In the genomic region with DNA sequence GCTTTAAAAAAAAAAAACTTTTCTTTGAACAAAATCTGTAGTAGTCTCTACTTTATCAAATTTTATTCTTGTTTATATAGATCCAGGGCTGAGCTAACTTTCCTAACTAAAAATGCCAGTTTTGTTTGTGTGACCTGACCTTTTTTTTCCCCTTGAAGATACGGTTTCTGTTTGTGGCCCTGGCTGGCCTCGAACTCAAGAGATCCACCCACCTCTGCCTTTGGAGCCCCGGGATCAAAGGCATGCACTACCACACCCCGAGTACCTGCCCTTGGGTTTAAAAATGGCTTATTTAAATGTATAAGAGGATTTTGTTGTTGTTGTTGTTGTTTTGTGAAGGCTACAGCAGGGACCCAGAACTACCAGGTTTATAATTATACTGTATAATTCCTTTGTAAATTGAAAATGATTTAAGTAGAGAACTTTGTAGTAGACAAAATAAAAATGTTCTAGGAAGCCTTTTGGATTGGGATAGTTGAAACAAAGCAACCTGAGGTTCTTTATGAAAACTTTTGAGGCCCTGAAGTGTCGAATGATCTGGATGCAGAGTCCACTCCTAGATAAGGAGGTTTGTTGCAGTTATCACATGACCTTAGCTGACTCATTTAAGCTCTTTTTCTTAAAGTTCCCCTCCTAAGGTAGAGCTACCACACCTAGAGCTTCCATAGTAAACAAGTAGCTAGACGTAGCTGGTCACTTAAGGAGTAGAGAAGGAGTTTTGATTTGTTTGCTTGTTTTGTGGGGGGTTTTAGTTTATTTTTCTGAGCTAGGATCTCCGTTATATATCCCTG, we compare ENCODE assay signal across 8 mouse cellular contexts. TPM values are rescaled to one million over a fixed set of nuclear protein-coding genes. Genes with fewer than 3 reads are reported as not detected.
DNase-seq lines count a peak whose midpoint lies in the region; ATAC-seq and TF ChIP-seq lines count a peak whose summit lies in the region.

No protein-coding gene starts in this region.

- no peak for TF ChIP-seq RAD21 in MEL (IDR thresholded peaks at IDR 0.05; ENCODE audit: low read depth, low read length)

- H3K36me3 ChIP-seq in heart, embryonic 13.5 days: peaks cover 40% of the 10 kb centered on the region
- peaks cover 10 to 20% of the 10 kb centered on the region in 2 experiments for H3K36me3 ChIP-seq in MEL (ENCODE audit: control insufficient read depth in 1 of 2, insufficient read depth in 2 of 2, low read length in 2 of 2)
- H3K36me3 ChIP-seq in hindbrain, embryonic 12.5 days: peaks cover 5% of the 10 kb centered on the region
- peaks cover 8% of the 10 kb centered on the region for H3K36me3 ChIP-seq in midbrain, embryonic 13.5 days

- peaks cover 39% of the 10 kb centered on the region for H3K79me2 ChIP-seq in MEL (ENCODE audit: control insufficient read depth, insufficient read depth, low read length, poor library complexity)

- DNase-seq in heart, adult 18-20 months: no peak
- peak; percentile 50 for DNase-seq in MEL (ENCODE audit: low read depth, low spot score)
- no peak for DNase-seq in retina, embryonic 14.5 days (ENCODE audit: low spot score)
- no peak for DNase-seq in layer of hippocampus, postnatal 25 days (ENCODE audit: extremely low spot score in 1 of 2, low spot score in 1 of 2)
- DNase-seq in thymus, postnatal 36 days: no peak

- no peak for TF ChIP-seq POLR2A in MEL (IDR thresholded peaks at IDR 0.05; ENCODE audit: control insufficient read depth in 1 of 2, insufficient read depth in 1 of 2, low read depth in 1 of 2, low read length in 2 of 2, poor library complexity in 1 of 2)

- H3K27me3 ChIP-seq in heart, embryonic 13.5 days (replicated peaks): no peaks in the 10 kb centered on the region
- no peaks in the 10 kb centered on the region for H3K27me3 ChIP-seq in MEL (ENCODE audit: control insufficient read depth in 1 of 2, insufficient read depth in 2 of 2, low read length in 2 of 2)
- no peaks in the 10 kb centered on the region for H3K27me3 ChIP-seq in hindbrain, embryonic 12.5 days
- H3K27me3 ChIP-seq in midbrain, embryonic 13.5 days: no peaks in the 10 kb centered on the region

- no peaks in the 10 kb centered on the region for H3K9me3 ChIP-seq in heart, embryonic 13.5 days
- H3K9me3 ChIP-seq in MEL (replicated peaks; ENCODE audit: insufficient read depth, low read length): no peaks in the 10 kb centered on the region
- no peaks in the 10 kb centered on the region for H3K9me3 ChIP-seq in hindbrain, embryonic 12.5 days (replicated peaks)
- H3K9me3 ChIP-seq in midbrain, embryonic 13.5 days: no peaks in the 10 kb centered on the region

- peak overlapping the region; percentile 78 for H3K4me3 ChIP-seq in heart, embryonic 13.5 days
- peak overlapping the region; percentile 64 to 88 for H3K4me3 ChIP-seq in MEL (ENCODE audit: control insufficient read depth in 1 of 2, insufficient read depth in 1 of 2, low read depth in 2 of 2, low read length in 2 of 2)
- peak overlapping the region; percentile 33 for H3K4me3 ChIP-seq in hindbrain, embryonic 12.5 days
- H3K4me3 ChIP-seq in midbrain, embryonic 13.5 days (replicated peaks): peak overlapping the region; percentile 63

- no peak for TF ChIP-seq EP300 in MEL (IDR thresholded peaks at IDR 0.05; ENCODE audit: low read depth in 1 of 2, low read length in 2 of 2)

- TF ChIP-seq CTCF in MEL (IDR thresholded peaks at IDR 0.05 in 2 of 3, conservative IDR thresholded peaks at IDR 0.05 in 1 of 3; ENCODE audit: control insufficient read depth in 1 of 3, insufficient read depth in 1 of 3, low read depth in 2 of 3, low read length in 3 of 3, poor library complexity in 1 of 3, severe bottlenecking in 1 of 3): no peak

- peaks cover 52% of the 10 kb centered on the region for H3K4me1 ChIP-seq in heart, embryonic 13.5 days
- peaks cover 5 to 12% of the 10 kb centered on the region in 2 experiments for H3K4me1 ChIP-seq in MEL (ENCODE audit: control insufficient read depth in 1 of 2, insufficient read depth in 2 of 2, low read length in 2 of 2)
- peaks cover 15% of the 10 kb centered on the region for H3K4me1 ChIP-seq in hindbrain, embryonic 12.5 days
- H3K4me1 ChIP-seq in midbrain, embryonic 13.5 days (replicated peaks): peaks cover 35% of the 10 kb centered on the region

- 20% methylated on average over 7 of the region's 7 CpGs for WGBS in heart, embryonic 13.5 days
- 48% methylated on average over 7 of the region's 7 CpGs for WGBS in hindbrain, embryonic 12.5 days
- 50% methylated on average over 7 of the region's 7 CpGs for WGBS in midbrain, embryonic 13.5 days

- H3K27ac ChIP-seq in heart, embryonic 13.5 days (replicated peaks): peak overlapping the region; percentile 53
- peak overlapping the region; percentile 31 for H3K27ac ChIP-seq in MEL (ENCODE audit: control insufficient read depth, low read depth, low read length)
- no peak overlapping the region for H3K27ac ChIP-seq in hindbrain, embryonic 12.5 days
- H3K27ac ChIP-seq in midbrain, embryonic 13.5 days: no peak overlapping the region

- ATAC-seq in heart, embryonic 13.5 days (ENCODE audit: extremely low read depth, insufficient number of reproducible peaks, low FRiP score, low TSS enrichment): 0 out of 2 replicates have a peak, but pooled peaks have one; percentile 24
- no peak for ATAC-seq in hindbrain, embryonic 12.5 days (ENCODE audit: low FRiP score)
- no peak for ATAC-seq in midbrain, embryonic 13.5 days

- H3K9ac ChIP-seq in heart, embryonic 13.5 days: peak overlapping the region; percentile 84
- peak overlapping the region; percentile 66 for H3K9ac ChIP-seq in MEL (ENCODE audit: control insufficient read depth, low read depth, low read length, poor library complexity, severe bottlenecking)
- H3K9ac ChIP-seq in hindbrain, embryonic 12.5 days: peak overlapping the region; percentile 56; the same call in 1 of the 2 replicates
- H3K9ac ChIP-seq in midbrain, embryonic 13.5 days (replicated peaks): 0 out of 2 replicates have a peak overlapping the region, but pooled peaks have one; percentile 49

- H3K4me2 ChIP-seq in heart, embryonic 13.5 days: peak overlapping the region; percentile 93
- peak overlapping the region; percentile 54 for H3K4me2 ChIP-seq in hindbrain, embryonic 12.5 days (replicated peaks)
- peak overlapping the region; percentile 63 for H3K4me2 ChIP-seq in midbrain, embryonic 13.5 days (replicated peaks)

TF ChIP-seq in MEL, 35 proteins besides CTCF, POLR2A, EP300 and RAD21:
- TF ChIP-seq UBTF (IDR thresholded peaks at IDR 0.05; ENCODE audit: borderline replicate concordance, insufficient read depth, low read depth, low read length) (no peak), SMC3 (IDR thresholded peaks at IDR 0.05; ENCODE audit: low read depth, low read length) (no peak), USF2 (IDR thresholded peaks at IDR 0.05; ENCODE audit: borderline replicate concordance in 1 of 2, insufficient read depth in 1 of 2, low read depth in 1 of 2, low read length in 2 of 2) (0 out of 4 replicates have a peak, but pooled peaks of 1 of the 2 experiments have one; percentile 33), ELF1 (IDR thresholded peaks at IDR 0.05; ENCODE audit: low read depth, low read length) (no peak), JUND (IDR thresholded peaks at IDR 0.05; ENCODE audit: low read depth, low read length) (0 out of 2 replicates have a peak, but pooled peaks have one; percentile 27), CHD1 (IDR thresholded peaks at IDR 0.05; ENCODE audit: low read depth, low read length) (0 out of 2 replicates have a peak, but pooled peaks have one; percentile 49), CHD2 (IDR thresholded peaks at IDR 0.05; ENCODE audit: low read length) (no peak), ETS1 (IDR thresholded peaks at IDR 0.05; ENCODE audit: low read depth, low read length) (0 out of 2 replicates have a peak, but pooled peaks have one; percentile 6), USF1 (IDR thresholded peaks at IDR 0.05; ENCODE audit: low read depth, low read length) (peak; percentile 80), GATA1 (IDR thresholded peaks at IDR 0.05; ENCODE audit: low read depth, low read length) (peak; percentile 51; the same call in 1 of the 2 replicates)

RNA-seq across cellular contexts. Expression of gene Tor1aip1, which starts 5.4 kb away (rescaled TPM):
- 28.4 and 32.0 TPM in 2 replicates for polyA plus RNA-seq in heart, embryonic 13.5 days (2015; fragmentation: Nextera tagmentation; extraction: Ambion mirVana)
- total RNA-seq in heart, adult 18-20 months (2021): 10 to 100 TPM; 87.1 to 94.0 TPM
- total RNA-seq in MEL (2012; rRNA removed): 11.4 and 13.1 TPM in 2 replicates
- polyA plus RNA-seq in MEL (2012; ENCODE audit: insufficient read depth in 1 of 2, insufficient read length in 2 of 2, low read depth in 1 of 2, low replicate concordance in 2 of 2, missing spikeins in 1 of 2): 10 to 100 TPM in 1 of 2 experiments, not detected in 1; 22.9 TPM
- 37.2 and 43.1 TPM in 2 replicates for polyA plus RNA-seq in hindbrain, embryonic 12.5 days (2016; fragmentation: Nextera tagmentation; extraction: Ambion mirVana)
- 27.2 and 29.5 TPM in 2 replicates for polyA plus RNA-seq in midbrain, embryonic 13.5 days (2015; fragmentation: Nextera tagmentation; extraction: Ambion mirVana)
- total RNA-seq in layer of hippocampus, postnatal 25 days (2021): 10 to 100 TPM; 28.6 to 32.4 TPM

RNA-seq across cellular contexts. Expression of gene Tor1aip2, which starts 6.4 kb away (rescaled TPM):
- 76.6 and 81.5 TPM in 2 replicates for polyA plus RNA-seq in heart, embryonic 13.5 days (2015; fragmentation: Nextera tagmentation; extraction: Ambion mirVana)
- 10 to 100 TPM; 39.4 to 42.6 TPM for total RNA-seq in heart, adult 18-20 months (2021)
- 37.7 and 47.1 TPM in 2 replicates for total RNA-seq in MEL (2012; rRNA removed)
- 10 to 100 TPM in 1 of 2 experiments, not detected in 1; 48.1 TPM for polyA plus RNA-seq in MEL (2012; ENCODE audit: insufficient read depth in 1 of 2, insufficient read length in 2 of 2, low read depth in 1 of 2, low replicate concordance in 2 of 2, missing spikeins in 1 of 2)
- 91.7 and 94.1 TPM in 2 replicates for polyA plus RNA-seq in hindbrain, embryonic 12.5 days (2016; fragmentation: Nextera tagmentation; extraction: Ambion mirVana)
- 73.3 and 74.6 TPM in 2 replicates for polyA plus RNA-seq in midbrain, embryonic 13.5 days (2015; fragmentation: Nextera tagmentation; extraction: Ambion mirVana)
- total RNA-seq in layer of hippocampus, postnatal 25 days (2021): 10 to 100 TPM; 56.2 to 56.3 TPM

Comparison
In these comparisons a context has a peak if more than half of its experiments do, and no peak if none do; other contexts are left out.
1. H3K27ac ChIP-seq: peak in heart, embryonic 13.5 days (single experiment) and MEL (single experiment); none in hindbrain, embryonic 12.5 days (single experiment) and midbrain, embryonic 13.5 days (single experiment).
2. Peak in every context shown above with its lines, with median percentiles within 50 percentile points of each other: H3K4me2 ChIP-seq, H3K4me3 ChIP-seq and H3K9ac ChIP-seq.